Mouse (Mus musculus): ENCODE results near the gene B3gnt3.

- TF ChIP-seq EP300 (IDR thresholded peaks at IDR 0.05; ENCODE audit: insufficient read depth, low read depth, low read length) (no peak), POLR2A (IDR thresholded peaks at IDR 0.05; ENCODE audit: insufficient read depth, low read depth, low read length) (no peak), CTCF (IDR thresholded peaks at IDR 0.05) (no peak)
These were observed 13.9 kb upstream of the B3gnt3 start for GRCm38 (mm10) chr8:71715531-71715930.

Data from heart, adult 2 months (tissue).